Mouse (Mus musculus) duodenum, adult 2 months (tissue): ENCODE results near the gene Shisal2a. TPM values are rescaled to one million over a fixed set of nuclear protein-coding genes. Genes with fewer than 3 reads are reported as not detected.

Source experiments
- polyA plus RNA-seq: library from polyadenylated mRNA; depleted of rRNA; stranded (reverse); fragments of >200 nt; gene quantifications from 2 replicates; pipeline ENCODE4 v1.2.3, GENCODE M21; 2012; ENCODE audit warnings: low replicate concordance; rRNA removed

The Shisal2a gene
- 0.32 TPM in 1 of 2 replicates, not detected in the other for polyA plus RNA-seq

GRCm38 (mm10) chr4:108383183-108383714, at the start of gene Shisal2a:
Shisal2a (minus strand) TSS chr4:108383349.

GRCm38 (mm10) chr4:108406861-108407401, 23.8 kb upstream of the Shisal2a start, which contains the start of gene Gpx7:
Gpx7 (minus strand) TSS chr4:108406961.

GRCm38 (mm10) chr4:108327730-108328484, 55.2 kb downstream of the Shisal2a start, which contains the start of gene Coa7:
Coa7 (plus strand) TSS chr4:108328140.

Other genes with a start within 250 kb of the Shisal2a start
- 87.3 and 143 TPM in 2 replicates for gene Scp2, start 238.4 kb downstream of the Shisal2a start, polyA plus RNA-seq
- gene Echdc2, start 217.9 kb downstream of the Shisal2a start, polyA plus RNA-seq = 34.1 and 51.8 TPM in 2 replicates
- 1.2 and 2.8 TPM in 2 replicates for gene Zyg11a, start 165.3 kb downstream of the Shisal2a start, polyA plus RNA-seq
- gene Zyg11b, start 82.3 kb downstream of the Shisal2a start, polyA plus RNA-seq = 2.2 and 2.4 TPM in 2 replicates
- 9.7 and 12.7 TPM in 2 replicates for gene Coa7, start 55.2 kb downstream of the Shisal2a start, polyA plus RNA-seq
- 1.6 and 4.5 TPM in 2 replicates for gene Gpx7, start 23.6 kb upstream of the Shisal2a start, polyA plus RNA-seq
- gene Tut4, start 76.1 kb upstream of the Shisal2a start, polyA plus RNA-seq = 5.4 and 8.7 TPM in 2 replicates
- gene Prpf38a, start 196.0 kb upstream of the Shisal2a start, polyA plus RNA-seq = 0.61 and 0.88 TPM in 2 replicates
- gene Orc1, start 196.1 kb upstream of the Shisal2a start, polyA plus RNA-seq = 0.27 and 0.39 TPM in 2 replicates
- 13.9 and 15.0 TPM in 2 replicates for gene Cc2d1b, start 236.6 kb upstream of the Shisal2a start, polyA plus RNA-seq